In the genomic region with DNA sequence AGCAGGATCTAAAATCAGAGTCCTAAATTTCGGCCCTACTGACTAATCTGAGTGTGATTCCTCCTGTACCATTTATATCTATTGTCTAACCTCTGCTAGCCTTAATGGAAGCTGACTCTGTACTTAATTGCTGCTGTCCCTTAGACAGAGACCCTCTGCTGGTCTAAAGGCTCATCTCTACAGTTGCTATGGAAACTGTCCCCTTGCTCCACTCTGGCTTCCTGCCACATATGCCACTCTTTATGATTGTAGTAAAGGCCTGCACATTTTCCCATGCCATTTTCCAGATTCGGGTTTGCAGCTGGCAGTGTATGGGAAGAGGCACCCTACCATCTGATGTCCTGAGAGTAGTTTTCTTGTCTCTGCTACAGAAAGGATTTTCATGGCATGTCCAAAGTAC, we compare ENCODE assay signal across 16 mouse cellular contexts. TPM values are rescaled to one million over a fixed set of nuclear protein-coding genes. Genes with fewer than 3 reads are reported as not detected.
DNase-seq lines count a peak whose midpoint lies in the region; ATAC-seq and TF ChIP-seq lines count a peak whose summit lies in the region.
"Had no signal": no experiment of that assay in that cellular context is flagged by ENCODE, and none has a peak within 500 bp of the region (broad histone marks: within the 10 kb centered on the region; RNA-seq: fewer than 3 reads in every experiment).

No protein-coding gene starts in this region.

- H3K9ac ChIP-seq in forebrain, embryonic 16.5 days (replicated peaks; ENCODE audit: low read depth, low read length), result no peak overlapping the region
- no peak overlapping the region for H3K9ac ChIP-seq in hindbrain, postnatal 0 days (replicated peaks; ENCODE audit: low read length)
- H3K9ac ChIP-seq: embryonic facial prominence, embryonic 12.5 days; heart, embryonic 13.5 days had no signal

- no peaks in the 10 kb centered on the region for H3K36me3 ChIP-seq in forebrain, embryonic 16.5 days (ENCODE audit: control insufficient read depth, insufficient read depth)
- H3K36me3 ChIP-seq in hindbrain, postnatal 0 days (ENCODE audit: insufficient read depth, low read length), result no peaks in the 10 kb centered on the region
- H3K36me3 ChIP-seq: embryonic facial prominence, embryonic 12.5 days; heart, embryonic 13.5 days had no signal

- no peaks in the 10 kb centered on the region for H3K9me3 ChIP-seq in forebrain, embryonic 16.5 days (ENCODE audit: control insufficient read depth, low read length)
- no peaks in the 10 kb centered on the region for H3K9me3 ChIP-seq in hindbrain, postnatal 0 days (ENCODE audit: low read length)
- H3K9me3 ChIP-seq: embryonic facial prominence, embryonic 12.5 days; heart, embryonic 13.5 days had no signal

- DNase-seq in left cerebral cortex, postnatal 4 days, result peak; percentile 41
- no peak for DNase-seq in left cerebral cortex, adult 18-20 months (ENCODE audit: low spot score in 2 of 2)
- peak; percentile 77 for DNase-seq in hindbrain, postnatal 0 days (ENCODE audit: low spot score)
- DNase-seq in retina, postnatal 1 day, result peak; percentile 63
- no peak for DNase-seq in spleen, postnatal 14 days (ENCODE audit: low spot score in 2 of 2)
- DNase-seq in embryo, embryonic 9.5 days (ENCODE audit: extremely low spot score), result no peak
- DNase-seq: gastrocnemius, postnatal 25 days; kidney, adult 2 months; kidney, postnatal 4 days; lung, adult 18-20 months had no signal

- H3K4me1 ChIP-seq in forebrain, embryonic 16.5 days (replicated peaks; ENCODE audit: control insufficient read depth, insufficient read depth, low read length), result peaks cover 23% of the 10 kb centered on the region
- H3K4me1 ChIP-seq in hindbrain, postnatal 0 days (ENCODE audit: insufficient read depth, low read length), result peaks cover 7% of the 10 kb centered on the region; the same call in 1 of the 2 replicates

- H3K27ac ChIP-seq in forebrain, embryonic 16.5 days (ENCODE audit: low read length), result peak overlapping the region; percentile 33; the same call in 1 of the 2 replicates
- peak overlapping the region; percentile 93 for H3K27ac ChIP-seq in hindbrain, postnatal 0 days
- H3K27ac ChIP-seq: embryonic facial prominence, embryonic 12.5 days; heart, embryonic 13.5 days; macrophage; stomach, postnatal 0 days had no signal

- H3K4me2 ChIP-seq in forebrain, embryonic 16.5 days (ENCODE audit: low read length), result no peak overlapping the region
- H3K4me2 ChIP-seq in hindbrain, postnatal 0 days (ENCODE audit: low read depth, low read length), result no peak overlapping the region

- no peaks in the 10 kb centered on the region for H3K27me3 ChIP-seq in forebrain, embryonic 16.5 days (replicated peaks; ENCODE audit: control insufficient read depth, insufficient read depth, low read length)
- no peaks in the 10 kb centered on the region for H3K27me3 ChIP-seq in hindbrain, postnatal 0 days (ENCODE audit: insufficient read depth, low read length)

- intact Hi-C loops in left cerebral cortex, postnatal 4 days (cut with DNase I), result no loop called here

- WGBS in forebrain, embryonic 16.5 days, result 31% methylated on average over 2 of the region's 2 CpGs
- WGBS in hindbrain, postnatal 0 days, result 14% methylated on average over 2 of the region's 2 CpGs

- no peak overlapping the region for H3K4me3 ChIP-seq in forebrain, embryonic 16.5 days (replicated peaks; ENCODE audit: low read length)
- no peak overlapping the region for H3K4me3 ChIP-seq in hindbrain, postnatal 0 days (ENCODE audit: low read length)
- H3K4me3 ChIP-seq: heart, embryonic 13.5 days had no signal

- ATAC-seq in forebrain, embryonic 16.5 days, result no peak
- ATAC-seq in hindbrain, postnatal 0 days, result no peak

- TF ChIP-seq CTCF in hindbrain, postnatal 0 days (IDR thresholded peaks at IDR 0.05; ENCODE audit: low read depth), result peak; percentile 38

RNA-seq across cellular contexts. Expression of gene Map1a, which starts 1.6 kb away (rescaled TPM):
- total RNA-seq in left cerebral cortex, postnatal 4 days (2021), result 100 to 1,000 TPM; 161 to 189 TPM
- 100 to 1,000 TPM; 521 to 561 TPM for total RNA-seq in left cerebral cortex, adult 18-20 months (2021)
- polyA plus RNA-seq in forebrain, embryonic 16.5 days (2015; fragmentation: Nextera tagmentation; extraction: Ambion mirVana), result 10.9 and 13.3 TPM in 2 replicates
- total RNA-seq in hindbrain, postnatal 0 days (2014; rRNA removed), result 160 and 173 TPM in 2 replicates
- polyA plus RNA-seq in hindbrain, postnatal 0 days (2015; fragmentation: Nextera tagmentation; extraction: Ambion mirVana), result 70.6 and 72.5 TPM in 2 replicates
- total RNA-seq: hematopoietic stem cell, adult 5-6 weeks had no signal

RNA-seq across cellular contexts. Expression of gene Trp53bp1, which starts 16.6 kb away (rescaled TPM):
- total RNA-seq in left cerebral cortex, postnatal 4 days (2021), result 100 to 1,000 TPM; 238 to 265 TPM
- total RNA-seq in left cerebral cortex, adult 18-20 months (2021), result 100 to 1,000 TPM; 140 to 151 TPM
- polyA plus RNA-seq in forebrain, embryonic 16.5 days (2015; fragmentation: Nextera tagmentation; extraction: Ambion mirVana), result 181 and 209 TPM in 2 replicates
- 194 and 277 TPM in 2 replicates for total RNA-seq in hindbrain, postnatal 0 days (2014; rRNA removed)
- 76.4 and 80.9 TPM in 2 replicates for polyA plus RNA-seq in hindbrain, postnatal 0 days (2015; fragmentation: Nextera tagmentation; extraction: Ambion mirVana)

Comparison
In these comparisons a context has a peak if more than half of its experiments do, and no peak if none do; other contexts are left out.
1. DNase-seq: peak in left cerebral cortex, postnatal 4 days (single experiment), hindbrain, postnatal 0 days (single experiment) and retina, postnatal 1 day (single experiment); none in left cerebral cortex, adult 18-20 months (0 of 2), spleen, postnatal 14 days (0 of 2) and embryo, embryonic 9.5 days (single experiment).